Mouse (Mus musculus): Measurements from ENCODE around the gene Golph3l.

Gene Golph3l

GRCm38 (mm10) chr3:95655437-95655836, 66.7 kb downstream of the Golph3l start:
- no peak for DNase-seq (ENCODE audit: low spot score in 2 of 2)

- no peak for DNase-seq (ENCODE audit: low spot score in 2 of 2)
Observed at GRCm38 (mm10) chr3:95657108-95657507, 68.4 kb downstream of the Golph3l start.

- DNase-seq (ENCODE audit: low spot score in 2 of 2) = no peak
Observed at GRCm38 (mm10) chr3:95657711-95658110, 69.0 kb downstream of the Golph3l start.

- DNase-seq (ENCODE audit: low spot score in 2 of 2) = peak; percentile 92 to 94
Observed at GRCm38 (mm10) chr3:95658236-95658867, 69.6 kb downstream of the Golph3l start, which contains the start of gene Mcl1. TSS of gene Mcl1 (plus strand) at chr3:95658788.

GRCm38 (mm10) chr3:95658868-95659712, 70.4 kb downstream of the Golph3l start:
- peak; percentile 61 to 67 for DNase-seq (ENCODE audit: low spot score in 2 of 2)

- no peak for DNase-seq (ENCODE audit: low spot score in 2 of 2)
Observed at GRCm38 (mm10) chr3:95659948-95660347, 71.2 kb downstream of the Golph3l start.

GRCm38 (mm10) chr3:95660788-95661478, 72.2 kb downstream of the Golph3l start:
- no peak for DNase-seq (ENCODE audit: low spot score in 2 of 2)

- DNase-seq (ENCODE audit: low spot score in 2 of 2) = no peak
Observed at GRCm38 (mm10) chr3:95661945-95662715, 73.4 kb downstream of the Golph3l start.

GRCm38 (mm10) chr3:95662724-95663449, 74.2 kb downstream of the Golph3l start:
- DNase-seq (ENCODE audit: low spot score in 2 of 2) = no peak

GRCm38 (mm10) chr3:95663486-95663885, 74.8 kb downstream of the Golph3l start:
- DNase-seq (ENCODE audit: low spot score in 2 of 2) = no peak

- DNase-seq (ENCODE audit: low spot score in 2 of 2) = no peak
Observed at GRCm38 (mm10) chr3:95663969-95664608, 75.4 kb downstream of the Golph3l start.

- DNase-seq (ENCODE audit: low spot score in 2 of 2) = no peak
Observed at GRCm38 (mm10) chr3:95664940-95665352, 76.2 kb downstream of the Golph3l start.

GRCm38 (mm10) chr3:95666124-95666844, 77.5 kb downstream of the Golph3l start:
- no peak for DNase-seq (ENCODE audit: low spot score in 2 of 2)

- no peak for DNase-seq (ENCODE audit: low spot score in 2 of 2)
Observed at GRCm38 (mm10) chr3:95667521-95667920, 78.8 kb downstream of the Golph3l start.

- no peak for DNase-seq (ENCODE audit: low spot score in 2 of 2)
Observed at GRCm38 (mm10) chr3:95668026-95668425, 79.3 kb downstream of the Golph3l start.
